Mouse (Mus musculus) midbrain, embryonic 15.5 days (tissue): ENCODE results near the gene Mrpl34. TPM values are rescaled to one million over a fixed set of nuclear protein-coding genes. Genes with fewer than 3 reads are reported as not detected.
"Not testable (repeated sequence)": the region's sequence is repeated elsewhere in the genome, so short reads cannot be mapped to it uniquely, and the experiment has no call there.

Experiments used
- ATAC-seq: fragments of 200-750 bp; cut with Nextera tagmentation; replicated peaks from 2 replicates; pipeline ENCODE4 v1.8.0; 2017; ENCODE audit warnings: moderate TSS enrichment
- H3K27ac ChIP-seq: fragments of 300-500 bp; sonication (generic); 2 replicates; pipeline ENCODE4 v1.5.1; 2015; ENCODE audit warnings: mild to moderate bottlenecking, inconsistent platforms
- H3K27me3 ChIP-seq: fragments of 300-500 bp; sonication (generic); replicated peaks from 2 replicates; pipeline ENCODE4 v1.6.1; 2015; ENCODE audit warnings: inconsistent platforms
- H3K36me3 ChIP-seq: fragments of 300-500 bp; sonication (generic); replicated peaks from 2 replicates; pipeline ENCODE4 v1.6.1; 2015; ENCODE audit warnings: inconsistent platforms
- H3K4me1 ChIP-seq: fragments of 300-500 bp; sonication (generic); 2 replicates; pipeline ENCODE4 v1.6.1; 2015; ENCODE audit warnings: inconsistent platforms
- H3K4me2 ChIP-seq: fragments of 300-500 bp; sonication (generic); 2 replicates; pipeline ENCODE4 v1.6.1; 2015; ENCODE audit warnings: inconsistent platforms, mild to moderate bottlenecking, moderate library complexity
- H3K4me3 ChIP-seq: fragments of 300-500 bp; sonication (generic); 2 replicates; pipeline ENCODE4 v1.5.1; 2015; ENCODE audit warnings: mild to moderate bottlenecking, inconsistent platforms
- H3K9ac ChIP-seq: fragments of 300-500 bp; sonication (generic); 2 replicates; pipeline ENCODE4 v1.6.1; 2015; ENCODE audit warnings: mild to moderate bottlenecking, inconsistent platforms
- H3K9me3 ChIP-seq: fragments of 300-500 bp; sonication (generic); 2 replicates; pipeline ENCODE4 v1.6.1; 2016; ENCODE audit warnings: inconsistent platforms
- WGBS: fragments of 180-500 bp; shearing (Covaris S2); methylation state at CpG from one replicate; pipeline ENCODE4 v1.1.7; 2015; ENCODE audit warnings: mixed read lengths; 5-methylcytosine and 5-hydroxymethylcytosine counted together
- polyA plus RNA-seq: library from polyadenylated mRNA; unstranded; fragments of >200 nt; fragmentation: Nextera tagmentation; extraction: Ambion mirVana; gene quantifications from 2 replicates; pipeline ENCODE4 v1.2.1, GENCODE M21; 2015

Mrpl34 gene
- polyA plus RNA-seq, result 173 and 174 TPM in 2 replicates

GRCm38 (mm10) chr8:71464513-71465500, at the start of gene Mrpl34:
TSS of gene Mrpl34 (plus strand) at chr8:71464959.
- peak within 1 kb of the TSS; percentile 92 for H3K4me2 ChIP-seq
- H3K27me3 ChIP-seq, result no peaks in the 10 kb centered on the region
- under 1% methylated on average over 59 of the region's 59 CpGs for WGBS
- H3K4me1 ChIP-seq, result peaks cover 48% of the 10 kb centered on the region
- peak within 1 kb of the TSS; percentile 86 for H3K27ac ChIP-seq
- H3K4me3 ChIP-seq, result peak within 1 kb of the TSS; percentile 95
- peaks cover 20% of the 10 kb centered on the region; the same call in 1 of the 2 replicates for H3K36me3 ChIP-seq
- ATAC-seq, result peak; percentile 70
- peak within 1 kb of the TSS; percentile 78 for H3K9ac ChIP-seq
- no peaks in the 10 kb centered on the region for H3K9me3 ChIP-seq

- H3K9ac ChIP-seq, result no peak overlapping the region
- no peak overlapping the region for H3K4me2 ChIP-seq
- H3K27me3 ChIP-seq, result no peaks in the 10 kb centered on the region
- no peak overlapping the region for H3K27ac ChIP-seq
- ATAC-seq, result no peak
- no peak overlapping the region for H3K4me3 ChIP-seq
- H3K9me3 ChIP-seq, result 0 out of 2 replicates have a peak, but pooled peaks cover 5% of the 10 kb centered on the region
- H3K36me3 ChIP-seq, result no peaks in the 10 kb centered on the region
- no peaks in the 10 kb centered on the region for H3K4me1 ChIP-seq
Measured at GRCm38 (mm10) chr8:71422121-71422520, 42.6 kb upstream of the Mrpl34 start.

GRCm38 (mm10) chr8:71432935-71433334, 31.8 kb upstream of the Mrpl34 start:
- not testable (repeated sequence) for H3K9me3 ChIP-seq, H3K4me2 ChIP-seq, H3K4me1 ChIP-seq, H3K27ac ChIP-seq, H3K9ac ChIP-seq, ATAC-seq, H3K27me3 ChIP-seq, H3K4me3 ChIP-seq, H3K36me3 ChIP-seq
- WGBS, result 90% methylated on average over 1 of the region's 1 CpGs

GRCm38 (mm10) chr8:71437041-71437440, 27.7 kb upstream of the Mrpl34 start:
- no peaks in the 10 kb centered on the region for H3K36me3 ChIP-seq
- ATAC-seq, result no peak
- no peak overlapping the region for H3K4me2 ChIP-seq
- 50% methylated on average over 3 of the region's 3 CpGs for WGBS
- H3K27me3 ChIP-seq, result 0 out of 2 replicates have a peak, but pooled peaks cover 2% of the 10 kb centered on the region
- no peaks in the 10 kb centered on the region for H3K9me3 ChIP-seq
- H3K4me3 ChIP-seq, result no peak overlapping the region
- H3K27ac ChIP-seq, result no peak overlapping the region
- no peaks in the 10 kb centered on the region for H3K4me1 ChIP-seq
- H3K9ac ChIP-seq, result no peak overlapping the region

- Histone ChIP-seq H3K27me3 (0 out of 2 replicates have a peak, but pooled peaks cover 2% of the 10 kb centered on the region), H3K4me2 (no peak overlapping the region), H3K4me1 (no peaks in the 10 kb centered on the region), H3K9me3 (no peaks in the 10 kb centered on the region), H3K9ac (no peak overlapping the region), H3K36me3 (no peaks in the 10 kb centered on the region), H3K27ac (no peak overlapping the region), H3K4me3 (no peak overlapping the region)
- 2% methylated on average over 7 of the region's 7 CpGs for WGBS
- peak; percentile 42; the same call in 1 of the 2 replicates for ATAC-seq
Measured at GRCm38 (mm10) chr8:71441404-71441803, 23.4 kb upstream of the Mrpl34 start.

GRCm38 (mm10) chr8:71445096-71445495, 19.7 kb upstream of the Mrpl34 start:
- Histone ChIP-seq H3K4me1 (no peaks in the 10 kb centered on the region), H3K4me3 (no peak overlapping the region), H3K9me3 (no peaks in the 10 kb centered on the region), H3K4me2 (no peak overlapping the region), H3K9ac (no peak overlapping the region), H3K27ac (no peak overlapping the region), H3K36me3 (no peaks in the 10 kb centered on the region), H3K27me3 (0 out of 2 replicates have a peak, but pooled peaks cover 2% of the 10 kb centered on the region)
- WGBS, result 85% methylated on average over 7 of the region's 7 CpGs
- ATAC-seq, result no peak

- Histone ChIP-seq H3K27ac (no peak overlapping the region), H3K9ac (no peak overlapping the region), H3K4me3 (no peak overlapping the region), H3K9me3 (no peaks in the 10 kb centered on the region), H3K27me3 (no peaks in the 10 kb centered on the region), H3K36me3 (no peaks in the 10 kb centered on the region), H3K4me1 (no peaks in the 10 kb centered on the region), H3K4me2 (no peak overlapping the region)
- 68% methylated on average over 4 of the region's 4 CpGs for WGBS
- no peak for ATAC-seq
Measured at GRCm38 (mm10) chr8:71451337-71451736, 13.4 kb upstream of the Mrpl34 start.

GRCm38 (mm10) chr8:71451777-71452176, 13.0 kb upstream of the Mrpl34 start:
- no peak overlapping the region for H3K4me3 ChIP-seq
- no peak for ATAC-seq
- no peak overlapping the region for H3K27ac ChIP-seq
- H3K9ac ChIP-seq, result no peak overlapping the region
- no peaks in the 10 kb centered on the region for H3K27me3 ChIP-seq
- whole genome bisulfite sequencing, result 62% methylated on average over 11 of the region's 11 CpGs
- H3K4me1 ChIP-seq, result no peaks in the 10 kb centered on the region
- H3K36me3 ChIP-seq, result 0 out of 2 replicates have a peak, but pooled peaks cover 3% of the 10 kb centered on the region
- H3K9me3 ChIP-seq, result no peaks in the 10 kb centered on the region
- H3K4me2 ChIP-seq, result no peak overlapping the region

GRCm38 (mm10) chr8:71452669-71453068, 12.1 kb upstream of the Mrpl34 start:
- Histone ChIP-seq H3K9me3 (no peaks in the 10 kb centered on the region), H3K36me3 (0 out of 2 replicates have a peak, but pooled peaks cover 10% of the 10 kb centered on the region), H3K27me3 (no peaks in the 10 kb centered on the region), H3K4me1 (no peaks in the 10 kb centered on the region), H3K4me3 (no peak overlapping the region), H3K4me2 (no peak overlapping the region), H3K9ac (no peak overlapping the region), H3K27ac (no peak overlapping the region)
- WGBS, result 82% methylated on average over 2 of the region's 2 CpGs
- ATAC-seq, result no peak

GRCm38 (mm10) chr8:71454668-71455067, 10.1 kb upstream of the Mrpl34 start:
- Histone ChIP-seq H3K4me3 (no peak overlapping the region), H3K4me1 (peaks cover 4% of the 10 kb centered on the region; the same call in 1 of the 2 replicates), H3K27ac (no peak overlapping the region), H3K4me2 (no peak overlapping the region), H3K36me3 (peaks cover 16% of the 10 kb centered on the region; the same call in 1 of the 2 replicates), H3K9me3 (no peaks in the 10 kb centered on the region), H3K9ac (no peak overlapping the region), H3K27me3 (no peaks in the 10 kb centered on the region)
- WGBS, result 90% methylated on average over 8 of the region's 8 CpGs
- no peak for ATAC-seq

- Histone ChIP-seq H3K4me2 (no peak overlapping the region), H3K4me3 (no peak overlapping the region), H3K27me3 (no peaks in the 10 kb centered on the region), H3K9me3 (no peaks in the 10 kb centered on the region), H3K4me1 (peaks cover 20% of the 10 kb centered on the region), H3K9ac (no peak overlapping the region), H3K36me3 (peaks cover 31% of the 10 kb centered on the region; the same call in 1 of the 2 replicates), H3K27ac (no peak overlapping the region)
- 42% methylated on average over 22 of the region's 22 CpGs for WGBS
- no peak for ATAC-seq
Measured at GRCm38 (mm10) chr8:71456906-71457305, 7.9 kb upstream of the Mrpl34 start.

- Histone ChIP-seq H3K4me3 (no peak overlapping the region), H3K9me3 (no peaks in the 10 kb centered on the region), H3K36me3 (peaks cover 31% of the 10 kb centered on the region; the same call in 1 of the 2 replicates), H3K27me3 (no peaks in the 10 kb centered on the region), H3K4me2 (no peak overlapping the region), H3K4me1 (peaks cover 29% of the 10 kb centered on the region), H3K27ac (no peak overlapping the region), H3K9ac (no peak overlapping the region)
- no peak for ATAC-seq
- WGBS, result 86% methylated on average over 20 of the region's 20 CpGs
Measured at GRCm38 (mm10) chr8:71457659-71458270, 7.0 kb upstream of the Mrpl34 start.
